8 mouse cellular contexts compared by ENCODE assay signal in the genomic region with DNA sequence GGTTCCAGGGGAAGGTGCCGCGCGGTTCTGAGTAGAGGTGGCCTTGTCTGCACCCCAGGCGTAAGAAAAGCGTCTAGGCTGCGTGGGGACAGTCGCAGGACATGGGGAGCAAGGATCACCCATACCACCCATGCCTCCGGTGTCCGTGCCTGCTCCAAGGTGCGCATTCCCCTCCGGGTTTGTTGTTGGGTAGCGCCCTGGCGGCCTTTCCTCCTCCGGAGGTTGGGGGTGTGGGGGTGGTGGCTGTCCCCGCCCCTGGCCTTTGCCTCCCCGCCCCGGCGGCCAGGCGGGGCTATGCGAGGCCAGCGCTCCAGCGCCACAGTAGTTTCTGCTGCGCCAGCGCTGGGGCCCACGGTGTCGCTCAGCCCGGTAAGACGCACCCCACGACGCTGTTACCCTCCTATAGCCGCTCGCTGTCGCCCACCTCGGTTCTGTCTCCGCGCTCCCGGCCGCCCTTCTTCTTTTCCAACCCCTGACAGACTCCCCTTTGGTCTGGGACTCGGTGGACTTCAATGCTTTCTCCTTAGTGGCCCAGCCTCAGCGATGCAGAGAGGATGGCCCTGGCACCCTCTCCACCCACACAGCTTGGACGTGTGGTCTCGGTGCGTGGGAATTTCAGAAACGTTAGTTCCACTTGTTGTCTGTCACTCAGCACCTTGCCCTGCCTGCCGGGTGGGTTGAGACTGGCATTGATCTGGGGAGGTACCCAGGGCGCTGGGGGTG. TPM values are rescaled to one million over a fixed set of nuclear protein-coding genes. Genes with fewer than 3 reads are reported as not detected.
DNase-seq lines count a peak whose midpoint lies in the region; ATAC-seq and TF ChIP-seq lines count a peak whose summit lies in the region.

A gene (plus strand): TSS at position 167 of the 723 bp plus-strand sequence.

- no peaks in the 10 kb centered on the region for H3K9me3 ChIP-seq in hindbrain, embryonic 14.5 days (ENCODE audit: control insufficient read depth, low read length)
- no peaks in the 10 kb centered on the region for H3K9me3 ChIP-seq in megakaryocyte, embryonic 14.5 days

- under 1% methylated on average over 38 of the region's 46 CpGs for WGBS in hindbrain, embryonic 14.5 days

- H3K27me3 ChIP-seq in hindbrain, embryonic 14.5 days (ENCODE audit: control insufficient read depth, insufficient read depth, low read length), result peaks cover 27% of the 10 kb centered on the region
- H3K27me3 ChIP-seq in megakaryocyte, embryonic 14.5 days (replicated peaks), result peaks cover 35% of the 10 kb centered on the region

- no peaks in the 10 kb centered on the region for H3K36me3 ChIP-seq in hindbrain, embryonic 14.5 days (replicated peaks; ENCODE audit: control insufficient read depth, insufficient read depth)
- no peaks in the 10 kb centered on the region for H3K36me3 ChIP-seq in megakaryocyte, embryonic 14.5 days (replicated peaks; ENCODE audit: low read length)

- peak within 1 kb of the TSS; percentile 39; the same call in 1 of the 2 replicates for H3K9ac ChIP-seq in hindbrain, embryonic 14.5 days

- 0 out of 2 replicates have a peak, but pooled peaks have one; percentile 14 for TF ChIP-seq CTCF in gastrocnemius, adult 2 months (IDR thresholded peaks at IDR 0.05)

- intact Hi-C loops in gastrocnemius, adult 2 months (cut with DNase I), result no loop called here

- DNase-seq in T-cell, adult 2 months (ENCODE audit: low spot score), result peak; percentile 64
- peak; percentile 14 to 28 for DNase-seq in cerebellum, postnatal 14 days
- DNase-seq in gastrocnemius, adult 2 months, result peak; percentile 89
- no peak for DNase-seq in hindbrain, embryonic 14.5 days (ENCODE audit: low spot score)
- peak; percentile 8 to 13 for DNase-seq in left cerebral cortex, adult 8-10 months (ENCODE audit: low spot score in 2 of 2)
- peak; percentile 35 to 48 for DNase-seq in right cerebral cortex, postnatal 10 days (ENCODE audit: low spot score in 2 of 2)
- peak; percentile 83 for DNase-seq in urinary bladder, postnatal 14 days (ENCODE audit: low spot score)

- H3K4me1 ChIP-seq in hindbrain, embryonic 14.5 days (replicated peaks; ENCODE audit: control insufficient read depth, insufficient read depth, low read length), result peaks cover 7% of the 10 kb centered on the region; the same call in 1 of the 2 replicates
- peaks cover 13% of the 10 kb centered on the region for H3K4me1 ChIP-seq in megakaryocyte, embryonic 14.5 days

- H3K4me2 ChIP-seq in hindbrain, embryonic 14.5 days (replicated peaks), result peak within 1 kb of the TSS; percentile 77

- peak within 1 kb of the TSS; percentile 92 for H3K4me3 ChIP-seq in gastrocnemius, adult 2 months
- peak within 1 kb of the TSS; percentile 34 for H3K4me3 ChIP-seq in hindbrain, embryonic 14.5 days (replicated peaks; ENCODE audit: low read length)
- H3K4me3 ChIP-seq in megakaryocyte, embryonic 14.5 days (replicated peaks), result peak within 1 kb of the TSS; percentile 94

- H3K27ac ChIP-seq in gastrocnemius, adult 2 months, result peak within 1 kb of the TSS; percentile 94
- H3K27ac ChIP-seq in hindbrain, embryonic 14.5 days, result no peak within 1 kb of the TSS

- ATAC-seq in hindbrain, embryonic 14.5 days (ENCODE audit: low FRiP score), result peak; percentile 24; the same call in 1 of the 2 replicates

RNA-seq across cellular contexts. Expression of the gene that starts here (rescaled TPM):
- total RNA-seq in gastrocnemius, adult 2 months (2021), result 10 to 100 TPM; 30.5 to 30.9 TPM
- polyA plus RNA-seq in hindbrain, embryonic 14.5 days (2014; fragmentation: Nextera tagmentation; extraction: Ambion mirVana), result 2.8 and 3.1 TPM in 2 replicates
- 1 to 10 TPM; 5.3 to 7.8 (median 7.5) TPM for total RNA-seq in left cerebral cortex, adult 8-10 months (2022)
- polyA plus RNA-seq in megakaryocyte, embryonic 14.5 days (2012; ENCODE audit: insufficient read depth, low replicate concordance), result 5.7 TPM in 1 of 2 replicates, not detected in the other

Comparison
In these comparisons a context has a peak if more than half of its experiments do, and no peak if none do; other contexts are left out.
1. H3K4me3 ChIP-seq: peak in every context shown above with its lines; median percentile 94 in megakaryocyte, embryonic 14.5 days; 92 in gastrocnemius, adult 2 months; 34 in hindbrain, embryonic 14.5 days.